Mouse (Mus musculus): Measurements from ENCODE around the gene Lamtor2. TPM values are rescaled to one million over a fixed set of nuclear protein-coding genes. Genes with fewer than 3 reads are reported as not detected.

Lamtor2 gene
- polyA plus RNA-seq, 1 experiment from 2014 or later: 95.9 TPM

DNA sequence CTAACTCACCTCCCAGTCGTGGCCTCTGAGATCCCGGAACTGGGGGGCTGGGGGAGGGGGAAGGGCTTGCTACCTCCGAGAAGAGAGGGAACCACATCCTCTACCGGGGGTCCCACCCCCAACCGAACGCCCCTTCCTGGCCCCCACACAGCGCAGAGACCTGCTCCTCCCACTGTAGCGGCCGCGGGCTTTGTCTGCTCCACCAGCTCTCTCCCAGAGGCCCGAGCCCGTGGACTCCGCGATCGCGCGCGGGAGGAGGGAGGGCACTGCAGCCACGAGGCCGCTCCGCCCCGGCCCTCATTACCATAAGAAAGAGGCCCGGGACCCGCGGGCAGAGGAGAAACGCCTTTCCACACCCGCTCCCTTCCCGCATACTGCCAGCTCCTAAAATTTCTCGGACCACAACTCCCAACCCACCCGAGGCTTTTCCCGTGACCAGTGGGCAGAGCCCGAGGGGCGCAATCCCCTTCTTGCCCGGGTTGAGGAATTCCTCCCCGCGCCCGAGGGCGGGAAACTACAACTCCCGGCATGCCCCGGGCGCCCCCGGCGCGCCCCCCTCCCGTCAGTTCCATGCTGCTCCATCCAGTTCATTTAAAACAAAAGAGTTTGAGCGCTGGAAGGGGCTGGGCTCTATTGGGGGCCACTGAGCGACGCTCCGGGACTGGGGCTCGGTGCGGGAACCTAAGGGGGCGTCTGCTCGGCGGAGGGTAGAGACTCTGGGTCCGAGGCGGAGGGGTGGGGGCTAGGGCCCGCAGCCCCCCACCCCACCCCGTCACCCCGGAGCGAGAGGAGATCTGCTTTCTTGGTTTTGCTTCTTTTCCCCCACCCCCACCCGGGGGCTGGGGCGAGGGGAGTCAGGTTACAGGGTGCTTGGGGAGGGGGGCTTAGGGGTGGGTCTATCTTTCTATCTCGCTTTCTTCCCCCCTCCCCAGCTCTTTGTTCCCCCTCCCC lies 21.3 kb downstream of the Lamtor2 start:
- Histone ChIP-seq H3K27me3 (peaks cover 16% of the 10 kb centered on the region), H3K4me2 (peak overlapping the region; percentile 98), H3K4me3 (replicated peaks) (peak overlapping the region; percentile 76), H3K9me3 (replicated peaks) (no peaks in the 10 kb centered on the region), H3K36me3 (no peaks in the 10 kb centered on the region), H3K9ac (peak overlapping the region; percentile 82), H3K4me1 (replicated peaks) (peaks cover 89% of the 10 kb centered on the region), H3K27ac (peak overlapping the region; percentile 77)
- peak; percentile 59 for ATAC-seq (ENCODE audit: low read depth)
- peak; percentile 68 for DNase-seq
- under 1% methylated on average over 62 of the region's 63 CpGs for WGBS (ENCODE audit: insufficient replicate concordance)

DNA sequence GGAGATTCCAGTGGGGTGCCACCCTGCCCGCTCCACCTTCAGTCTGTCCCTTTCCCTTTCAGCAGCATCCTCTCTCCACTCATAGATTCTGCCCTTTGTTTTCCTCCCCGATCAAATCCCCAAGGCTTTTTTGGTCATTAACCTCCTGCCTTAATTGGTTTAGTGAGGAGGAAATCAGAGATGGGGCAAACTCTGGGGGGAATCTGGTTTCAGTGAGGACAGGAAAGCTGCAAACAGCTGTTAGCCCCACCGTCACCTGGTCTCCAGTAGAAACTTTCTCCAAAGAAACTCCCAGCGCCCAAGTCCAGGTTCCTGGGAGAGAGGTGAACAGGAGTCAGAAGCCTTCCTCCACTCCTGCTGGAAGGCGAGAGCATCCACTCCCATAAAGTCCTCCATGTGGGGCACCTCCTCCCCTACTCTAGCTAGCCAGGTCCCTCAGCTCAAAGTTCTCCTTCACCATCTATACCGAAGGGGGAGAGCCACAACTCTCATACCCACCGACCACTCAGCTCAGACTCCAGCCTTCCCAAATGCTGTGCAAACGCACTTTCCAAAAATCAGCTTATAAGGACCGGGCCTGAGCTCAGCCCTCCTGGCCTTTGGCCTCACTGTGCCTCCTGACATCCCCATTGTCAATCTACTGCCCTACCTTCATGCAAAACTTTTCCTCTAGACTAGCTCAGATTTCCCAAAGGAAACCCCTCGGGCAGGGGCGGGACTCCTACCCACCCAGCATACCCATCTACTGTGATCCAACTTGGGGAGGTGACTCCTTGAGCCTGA lies 22.6 kb downstream of the Lamtor2 start:
- Histone ChIP-seq H3K27ac (no peak overlapping the region), H3K4me1 (replicated peaks) (peaks cover 82% of the 10 kb centered on the region), H3K4me3 (replicated peaks) (peak overlapping the region; percentile 76), H3K9me3 (replicated peaks) (no peaks in the 10 kb centered on the region), H3K27me3 (peaks cover 16% of the 10 kb centered on the region), H3K4me2 (peak overlapping the region; percentile 98), H3K9ac (peak overlapping the region; percentile 82; the same call in 1 of the 2 replicates), H3K36me3 (no peaks in the 10 kb centered on the region)
- ATAC-seq (ENCODE audit: low read depth) (no peak), DNase-seq (no peak)
- 43% methylated on average over 11 of the region's 11 CpGs for WGBS (ENCODE audit: insufficient replicate concordance)

DNA sequence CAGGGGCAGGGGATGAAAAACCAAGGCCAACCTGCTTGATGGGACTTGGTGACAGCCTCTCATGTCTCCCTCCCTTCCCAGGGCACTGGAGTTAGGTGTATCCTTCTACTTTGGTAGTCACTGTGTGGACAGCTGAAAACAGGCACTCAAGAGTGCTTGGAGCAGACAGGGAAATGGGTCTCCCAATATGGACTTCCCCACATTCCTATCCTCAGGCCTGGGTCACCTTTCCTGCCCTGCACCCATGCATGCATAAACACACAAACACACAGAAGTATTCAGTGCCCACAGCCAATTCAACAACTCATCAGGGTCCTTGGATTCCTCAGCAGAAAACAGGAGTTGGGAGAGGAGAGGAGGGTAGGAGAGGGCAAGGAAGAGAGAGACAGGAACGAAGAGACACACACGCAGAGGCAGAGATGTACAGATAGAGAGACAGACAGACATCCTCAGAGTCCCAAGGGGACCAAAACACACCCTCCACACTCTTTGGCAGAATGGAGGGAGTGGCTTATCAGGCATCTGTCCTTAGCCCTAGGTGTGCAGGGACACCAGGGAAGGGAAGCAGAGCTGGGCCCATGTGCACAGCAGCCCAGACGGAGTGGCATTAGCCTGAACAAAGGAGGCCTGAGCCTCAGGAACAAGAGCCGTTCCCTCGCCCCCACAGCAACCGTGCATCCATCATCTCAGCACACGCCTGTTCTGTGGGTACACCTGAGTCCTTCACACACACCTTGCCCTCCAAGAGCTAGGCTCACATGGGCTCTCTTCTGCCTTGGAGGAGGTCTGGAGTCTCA lies 23.5 kb downstream of the Lamtor2 start:
- Histone ChIP-seq H3K4me2 (no peak overlapping the region), H3K27me3 (peaks cover 16% of the 10 kb centered on the region), H3K9ac (no peak overlapping the region), H3K27ac (no peak overlapping the region), H3K4me3 (replicated peaks) (no peak overlapping the region), H3K36me3 (no peaks in the 10 kb centered on the region), H3K9me3 (replicated peaks) (no peaks in the 10 kb centered on the region), H3K4me1 (replicated peaks) (peaks cover 73% of the 10 kb centered on the region)
- ATAC-seq (ENCODE audit: low read depth) (no peak), DNase-seq (no peak)
- WGBS (ENCODE audit: insufficient replicate concordance): 63% methylated on average over 7 of the region's 7 CpGs

GRCm38 (mm10) chr3:88528646-88529045 lies 24.2 kb downstream of the Lamtor2 start:
- ATAC-seq (ENCODE audit: low read depth) (no peak), DNase-seq (no peak)
- no peak overlapping the region for H3K4me2 ChIP-seq
- H3K9me3 ChIP-seq (replicated peaks): no peaks in the 10 kb centered on the region
- no peaks in the 10 kb centered on the region for H3K36me3 ChIP-seq
- peaks cover 14% of the 10 kb centered on the region for H3K27me3 ChIP-seq
- H3K27ac ChIP-seq: no peak overlapping the region
- H3K4me1 ChIP-seq (replicated peaks): peaks cover 67% of the 10 kb centered on the region
- no peak overlapping the region for H3K9ac ChIP-seq
- WGBS (ENCODE audit: insufficient replicate concordance): 82% methylated on average over 11 of the region's 11 CpGs
- no peak overlapping the region for H3K4me3 ChIP-seq (replicated peaks)

GRCm38 (mm10) chr3:88527565-88527964 lies 25.3 kb downstream of the Lamtor2 start:
- H3K4me3 ChIP-seq (replicated peaks): no peak overlapping the region
- H3K4me2 ChIP-seq: no peak overlapping the region
- H3K27ac ChIP-seq: peak overlapping the region; percentile 6; the same call in 1 of the 2 replicates
- H3K9me3 ChIP-seq (replicated peaks): no peaks in the 10 kb centered on the region
- ATAC-seq (ENCODE audit: low read depth) (no peak), DNase-seq (no peak)
- WGBS (ENCODE audit: insufficient replicate concordance): 35% methylated on average over 8 of the region's 8 CpGs
- H3K27me3 ChIP-seq: peaks cover 3% of the 10 kb centered on the region
- H3K9ac ChIP-seq: peak overlapping the region; percentile 12; the same call in 1 of the 2 replicates
- no peaks in the 10 kb centered on the region for H3K36me3 ChIP-seq
- peaks cover 56% of the 10 kb centered on the region for H3K4me1 ChIP-seq (replicated peaks)

- H3K4me2 ChIP-seq: no peak overlapping the region
- H3K36me3 ChIP-seq: no peaks in the 10 kb centered on the region
- peak; percentile 81 for DNase-seq
- H3K27me3 ChIP-seq: no peaks in the 10 kb centered on the region
- no peak overlapping the region for H3K4me3 ChIP-seq (replicated peaks)
- no peak overlapping the region for H3K9ac ChIP-seq
- no peak overlapping the region for H3K27ac ChIP-seq
- no peaks in the 10 kb centered on the region for H3K9me3 ChIP-seq (replicated peaks)
- ATAC-seq (ENCODE audit: low read depth): peak; percentile 74
- peaks cover 47% of the 10 kb centered on the region for H3K4me1 ChIP-seq (replicated peaks)
- 30% methylated on average over 17 of the region's 17 CpGs for WGBS (ENCODE audit: insufficient replicate concordance)
These were observed 26.4 kb downstream of the Lamtor2 start for GRCm38 (mm10) chr3:88526157-88527131.

- no peak overlapping the region for H3K4me3 ChIP-seq (replicated peaks)
- H3K36me3 ChIP-seq: no peaks in the 10 kb centered on the region
- no peaks in the 10 kb centered on the region for H3K9me3 ChIP-seq (replicated peaks)
- no peaks in the 10 kb centered on the region for H3K27me3 ChIP-seq
- H3K27ac ChIP-seq: no peak overlapping the region
- no peak for ATAC-seq (ENCODE audit: low read depth)
- H3K4me1 ChIP-seq (replicated peaks): peaks cover 33% of the 10 kb centered on the region
- WGBS (ENCODE audit: insufficient replicate concordance): 69% methylated on average over 5 of the region's 5 CpGs
- H3K9ac ChIP-seq: no peak overlapping the region
- H3K4me2 ChIP-seq: no peak overlapping the region
- DNase-seq: no peak
These were observed 27.9 kb downstream of the Lamtor2 start for GRCm38 (mm10) chr3:88525021-88525420.

- WGBS (ENCODE audit: insufficient replicate concordance): 75% methylated on average over 8 of the region's 8 CpGs
- H3K4me3 ChIP-seq (replicated peaks): no peak overlapping the region
- H3K36me3 ChIP-seq: no peaks in the 10 kb centered on the region
- no peak overlapping the region for H3K27ac ChIP-seq
- no peak overlapping the region for H3K4me2 ChIP-seq
- ATAC-seq (ENCODE audit: low read depth): no peak
- H3K9ac ChIP-seq: no peak overlapping the region
- H3K9me3 ChIP-seq (replicated peaks): no peaks in the 10 kb centered on the region
- H3K27me3 ChIP-seq: no peaks in the 10 kb centered on the region
- H3K4me1 ChIP-seq (replicated peaks): peaks cover 19% of the 10 kb centered on the region
- no peak for DNase-seq
These were observed 29.8 kb downstream of the Lamtor2 start for GRCm38 (mm10) chr3:88523027-88523426.

GRCm38 (mm10) chr3:88521803-88522331 lies 31.0 kb downstream of the Lamtor2 start:
- Histone ChIP-seq H3K27ac (no peak overlapping the region), H3K27me3 (0 out of 2 replicates have a peak, but pooled peaks cover 2% of the 10 kb centered on the region), H3K9me3 (replicated peaks) (no peaks in the 10 kb centered on the region), H3K36me3 (no peaks in the 10 kb centered on the region), H3K4me1 (replicated peaks) (peaks cover 9% of the 10 kb centered on the region; the same call in 1 of the 2 replicates), H3K9ac (no peak overlapping the region), H3K4me3 (replicated peaks) (no peak overlapping the region), H3K4me2 (no peak overlapping the region)
- DNase-seq (peak; percentile 60), ATAC-seq (ENCODE audit: low read depth) (peak; percentile 53)
- 9% methylated on average over 9 of the region's 9 CpGs for WGBS (ENCODE audit: insufficient replicate concordance)

- DNase-seq: no peak
- Histone ChIP-seq H3K4me2 (no peak overlapping the region), H3K27me3 (0 out of 2 replicates have a peak, but pooled peaks cover 6% of the 10 kb centered on the region), H3K4me1 (replicated peaks) (peaks cover 3% of the 10 kb centered on the region; the same call in 1 of the 2 replicates), H3K9ac (no peak overlapping the region), H3K27ac (no peak overlapping the region), H3K4me3 (replicated peaks) (no peak overlapping the region), H3K36me3 (no peaks in the 10 kb centered on the region), H3K9me3 (replicated peaks) (no peaks in the 10 kb centered on the region)
- WGBS (ENCODE audit: insufficient replicate concordance): 76% methylated on average over 6 of the region's 6 CpGs
- no peak for ATAC-seq (ENCODE audit: low read depth)
These were observed 31.7 kb downstream of the Lamtor2 start for GRCm38 (mm10) chr3:88521156-88521555.

Measured in liver, embryonic 13.5 days (tissue).